Mouse (Mus musculus) ZHBTc4 (cell line): ENCODE measurements at regions not wholly inside any gene's neighbourhood (a gene's known extent, or its start where the extent isn't known, plus 50 kb on each side); places are given as distances from the start of the nearest gene placed in this dataset.

Experiments used
- DNase-seq: peaks from one replicate; pipeline ENCODE4 v3.0.0-alpha.2; 2011; ENCODE audit warnings: low read depth, low spot score

GRCm38 (mm10) chr10:9085441-9085840 lies 199.6 kb upstream of the Sash1 start:
- DNase-seq = peak; percentile 95

DNA sequence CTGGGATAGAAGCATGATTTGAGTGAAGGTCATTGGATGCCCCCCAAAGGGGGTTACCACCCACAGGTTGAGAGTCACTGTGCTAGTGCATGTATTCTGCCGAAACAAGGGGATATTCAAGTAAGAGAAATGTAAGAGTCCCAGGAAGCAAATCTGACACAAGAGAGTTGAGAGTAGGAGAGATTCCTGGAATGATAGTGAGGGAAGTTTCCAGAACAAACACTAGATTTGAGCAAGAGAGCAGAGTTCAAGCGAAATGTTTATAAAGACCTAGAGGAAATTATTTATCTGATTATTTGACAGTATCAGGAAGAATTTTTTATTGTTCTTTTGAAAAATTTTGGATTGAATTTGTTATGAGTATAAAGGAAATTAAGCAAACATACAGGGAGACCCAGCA lies 189.0 kb upstream of the Sash1 start:
- no peak for DNase-seq

DNA sequence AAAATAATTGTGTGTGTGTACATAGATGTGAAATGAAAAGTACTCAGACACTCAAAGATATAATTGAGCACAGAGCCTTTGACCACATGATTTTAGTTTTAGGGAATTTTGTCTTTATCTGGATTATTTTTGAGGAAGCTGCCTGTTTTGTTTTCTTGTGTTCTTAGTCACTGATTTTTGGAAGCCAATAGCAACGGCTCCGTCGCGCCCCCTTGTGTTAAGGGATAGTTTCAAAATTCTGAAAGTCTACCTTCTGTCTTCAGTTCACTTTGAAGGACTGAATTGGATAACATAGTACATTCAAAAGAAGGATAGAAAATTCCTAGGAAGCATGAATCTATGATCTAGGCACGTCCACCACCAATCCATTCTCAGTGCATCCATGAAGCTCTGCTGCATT lies 185.8 kb upstream of the Sash1 start:
- peak; percentile 51 for DNase-seq

DNA sequence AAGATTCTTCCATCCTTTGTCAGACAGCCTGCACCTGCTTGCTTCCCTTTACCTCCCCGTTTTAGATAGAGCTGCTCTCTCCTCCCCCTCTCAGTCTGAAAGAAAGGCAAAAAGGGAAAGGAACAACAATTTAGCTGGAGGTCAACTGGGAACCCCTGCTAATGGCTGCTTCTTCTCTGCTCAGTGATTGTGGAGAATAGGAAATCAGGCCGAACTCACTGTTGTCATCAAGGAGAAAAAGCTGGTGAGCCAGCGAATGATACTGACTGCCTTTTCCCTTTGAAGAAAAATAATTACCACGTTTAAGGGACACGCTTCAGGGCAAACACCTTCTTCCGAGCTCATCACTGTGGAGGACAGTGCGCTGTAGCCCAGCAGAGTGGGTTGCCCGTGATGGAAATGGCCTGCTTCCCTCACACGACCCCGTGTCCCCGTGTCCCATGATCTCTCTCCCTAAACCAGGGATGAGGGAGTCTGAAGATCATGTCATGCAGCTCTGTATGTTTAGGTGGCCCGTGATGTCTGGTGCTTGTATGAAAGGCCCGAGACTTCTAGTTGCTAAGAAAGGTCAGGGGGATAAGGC lies 183.8 kb upstream of the Sash1 start:
- no peak for DNase-seq

- DNase-seq = no peak
Measured at GRCm38 (mm10) chr10:9066566-9066965, 180.7 kb upstream of the Sash1 start.

DNA sequence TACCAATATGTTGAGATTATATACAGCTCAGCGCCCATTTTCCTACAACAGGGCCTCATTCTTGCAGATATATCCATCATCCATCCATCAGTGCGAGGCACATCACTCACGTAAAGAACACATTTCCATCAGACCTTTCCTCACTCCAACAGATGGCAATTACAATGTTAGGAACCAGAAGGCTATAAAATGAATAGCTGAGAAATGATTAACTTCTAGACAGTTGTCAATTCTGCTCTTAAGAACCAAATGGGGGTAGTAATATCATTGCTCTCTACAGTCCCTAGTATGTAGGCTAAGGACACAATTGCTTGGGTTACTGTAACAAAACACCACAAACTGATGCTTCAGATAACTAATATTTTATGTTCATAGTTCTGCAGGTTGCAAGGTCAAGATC lies 176.1 kb upstream of the Sash1 start:
- no peak for DNase-seq

GRCm38 (mm10) chr10:9055274-9055673 lies 169.4 kb upstream of the Sash1 start:
- no peak for DNase-seq

GRCm38 (mm10) chr10:9053371-9053770 lies 167.5 kb upstream of the Sash1 start:
- DNase-seq = peak; percentile 16

DNA sequence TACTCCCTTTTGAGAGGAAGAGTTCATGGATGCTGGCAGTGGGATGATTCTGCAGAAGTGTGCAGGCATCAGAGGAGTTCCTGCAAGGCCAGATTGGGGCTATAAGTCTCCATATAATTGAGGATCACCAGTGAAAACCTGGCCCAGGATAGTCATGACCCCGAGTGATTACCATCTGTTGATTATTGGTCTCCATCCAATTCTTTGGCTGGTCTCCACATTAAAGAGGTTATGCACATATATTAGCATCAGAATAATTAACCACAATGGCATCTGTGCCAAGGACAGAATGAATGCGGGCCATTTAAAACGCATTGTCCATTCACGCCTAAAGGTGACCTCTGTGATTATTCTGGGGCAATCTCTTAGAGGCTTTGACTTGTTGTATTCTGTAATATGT lies 161.5 kb upstream of the Sash1 start:
- peak; percentile 1 for DNase-seq

DNA sequence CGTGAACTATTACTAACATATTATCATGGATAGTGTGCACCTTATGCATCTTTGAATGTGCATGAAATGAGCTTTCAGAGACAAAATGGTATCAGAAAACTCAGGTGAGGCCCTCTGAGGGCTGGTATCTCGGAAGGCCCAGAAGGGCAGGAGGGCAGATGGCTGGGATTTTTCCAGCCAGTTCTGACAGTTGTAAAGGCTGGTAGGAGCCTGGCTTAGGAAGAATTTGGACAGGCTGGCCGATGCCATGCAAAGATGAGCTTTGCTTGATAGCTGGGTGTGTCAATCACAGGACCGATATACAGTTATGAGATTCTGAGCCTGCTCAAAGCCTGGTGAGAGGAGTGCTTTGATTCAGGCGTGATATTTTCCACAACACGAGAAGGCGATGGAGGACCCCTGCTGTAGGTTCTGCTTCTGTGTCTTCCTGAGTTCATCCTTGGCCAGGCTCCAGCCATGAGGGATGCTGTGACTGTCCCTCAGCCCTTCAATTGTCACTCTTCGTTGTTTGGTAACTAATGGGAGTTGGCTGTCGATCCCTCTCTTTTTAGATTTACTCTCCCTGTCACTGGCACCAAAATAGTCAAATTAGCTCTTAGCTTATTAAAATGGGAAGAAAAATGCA lies 159.0 kb upstream of the Sash1 start:
- no peak for DNase-seq

GRCm38 (mm10) chr10:9043507-9043906 lies 157.6 kb upstream of the Sash1 start:
- no peak for DNase-seq

DNA sequence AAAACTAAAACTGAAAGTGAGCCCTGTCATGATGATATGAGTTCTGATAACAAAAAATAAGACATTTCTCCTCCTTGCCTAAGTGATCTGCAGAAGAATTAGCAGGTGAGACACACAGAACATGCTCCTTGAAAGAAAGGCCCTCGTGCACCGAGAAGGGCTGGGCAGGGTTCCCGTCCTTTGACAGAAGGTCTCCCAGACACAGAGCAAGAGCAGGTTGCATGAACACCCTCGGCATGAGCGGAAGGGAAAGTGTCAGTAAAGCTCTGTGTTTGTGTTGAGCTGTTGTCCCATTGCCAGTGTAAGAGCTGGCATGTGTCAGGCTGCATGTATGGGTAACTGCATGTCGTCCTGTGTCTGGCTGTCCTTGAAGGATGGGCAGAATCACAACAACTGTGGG lies 144.6 kb upstream of the Sash1 start:
- DNase-seq = no peak

DNA sequence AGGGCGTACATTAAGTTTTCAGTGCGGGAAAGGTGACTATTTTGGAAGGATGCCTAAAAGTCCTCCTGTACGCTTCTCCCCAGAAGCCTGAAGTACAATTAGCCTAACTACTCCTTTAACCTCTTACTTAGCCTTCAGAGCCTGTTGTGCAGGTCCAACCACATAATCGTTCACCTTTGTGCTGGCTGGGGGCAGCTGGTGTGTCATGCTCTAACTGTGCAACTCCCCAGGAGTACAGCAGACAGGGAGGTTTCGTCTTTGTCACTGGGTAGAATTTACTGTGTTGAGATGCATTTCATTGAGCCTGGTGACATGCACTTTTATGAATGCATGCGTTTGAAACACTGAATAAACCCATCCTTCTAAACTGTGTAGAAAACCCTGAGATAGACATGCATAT lies 143.6 kb upstream of the Sash1 start:
- no peak for DNase-seq

DNA sequence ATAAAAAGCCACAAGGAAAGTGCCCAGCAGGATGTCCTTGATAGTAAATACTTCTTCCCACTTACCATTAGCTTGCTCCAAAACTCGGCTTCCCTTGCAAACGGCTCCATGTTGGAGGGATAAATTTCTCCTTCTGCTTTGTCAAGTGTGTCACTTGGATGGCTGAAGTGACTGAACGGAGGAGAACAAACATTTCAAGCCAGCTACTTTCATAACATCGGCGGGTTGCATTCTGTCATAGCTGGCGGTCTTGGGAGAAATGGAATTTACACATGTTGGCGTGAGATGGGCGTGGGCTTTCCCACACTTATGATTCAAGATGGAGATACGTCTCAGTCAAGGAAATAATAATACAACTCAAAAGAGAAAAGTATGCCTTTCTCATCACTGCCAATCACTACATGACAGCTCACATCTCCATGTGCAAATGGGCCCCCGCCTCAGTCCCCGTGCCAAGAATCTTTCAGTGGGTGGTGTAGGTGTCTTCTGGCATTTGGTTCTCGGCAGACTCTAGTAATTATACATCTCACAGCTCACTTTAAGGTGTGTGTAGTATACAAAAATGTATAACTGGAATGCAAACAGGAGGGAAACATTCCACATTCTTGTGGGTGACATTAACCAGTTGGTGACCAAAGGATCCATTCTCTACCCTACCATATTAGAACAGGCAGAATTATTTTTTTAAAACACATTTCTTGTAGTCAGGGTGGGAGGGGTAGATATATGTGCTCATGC lies 141.4 kb upstream of the Sash1 start:
- DNase-seq = no peak

DNA sequence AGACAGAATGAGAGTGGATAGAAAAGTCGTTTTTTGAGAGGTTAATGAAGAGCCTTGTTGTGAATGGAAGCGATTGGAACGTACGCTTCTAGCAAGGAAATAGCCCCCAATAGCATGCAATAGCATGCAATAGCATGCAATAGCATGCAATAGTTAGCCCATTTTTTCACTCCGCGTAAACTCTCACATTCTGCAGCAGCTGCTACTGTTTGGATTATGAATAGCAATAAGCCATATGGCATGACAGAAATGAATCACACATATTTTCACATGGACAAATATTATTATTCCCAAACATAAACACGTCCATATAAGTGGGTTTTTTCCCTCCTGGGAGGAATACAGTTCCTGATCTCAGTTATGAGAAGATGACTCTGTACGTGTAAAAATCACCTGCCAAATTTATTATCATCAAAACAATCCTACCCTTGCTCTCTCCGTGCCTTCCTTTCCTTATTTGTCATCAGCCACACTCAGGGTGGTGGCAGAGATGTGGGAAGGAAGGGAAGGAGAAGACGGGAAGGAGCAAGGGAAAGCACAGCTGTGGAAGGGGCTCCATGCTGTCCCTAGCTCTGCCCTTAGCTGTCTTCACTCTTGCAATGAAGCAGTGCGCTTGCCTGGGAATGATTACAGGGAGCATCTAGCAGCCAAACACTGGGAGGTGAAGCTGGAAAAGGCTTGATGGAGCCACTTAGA lies 129.1 kb upstream of the Sash1 start:
- DNase-seq = no peak

GRCm38 (mm10) chr10:9013549-9013925 lies 127.7 kb upstream of the Sash1 start:
- no peak for DNase-seq

GRCm38 (mm10) chr10:9012829-9013548 lies 127.1 kb upstream of the Sash1 start:
- peak; percentile 75 for DNase-seq

- DNase-seq = no peak
Measured at GRCm38 (mm10) chr10:9011906-9012305, 126.0 kb upstream of the Sash1 start.

- DNase-seq = no peak
Measured at GRCm38 (mm10) chr10:9010191-9010590, 124.3 kb upstream of the Sash1 start.

- DNase-seq = no peak
Measured at GRCm38 (mm10) chr10:9005140-9005909, 119.5 kb upstream of the Sash1 start.

DNA sequence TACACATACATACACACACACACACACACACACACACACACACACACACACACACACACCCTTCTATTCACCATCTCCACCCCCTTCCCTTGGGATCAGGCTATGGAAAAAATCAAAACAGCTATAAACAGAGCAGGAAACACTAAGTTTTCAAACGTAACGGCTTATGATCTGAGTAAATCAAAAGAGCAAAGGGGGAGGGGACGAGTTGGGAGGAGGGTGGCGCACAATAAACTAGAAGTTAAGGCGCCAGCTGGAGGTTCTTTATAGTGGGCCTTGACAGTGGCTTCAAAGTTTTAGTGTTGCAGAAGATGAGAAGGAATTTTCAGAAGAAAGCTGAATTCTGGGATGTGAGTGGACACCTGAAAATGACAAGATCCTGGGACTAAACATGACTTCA lies 116.4 kb upstream of the Sash1 start:
- DNase-seq = no peak
